Mouse (Mus musculus) stomach, embryonic 15.5 days (tissue): Measurements from ENCODE around the gene Aatf. TPM values are rescaled to one million over a fixed set of nuclear protein-coding genes. Genes with fewer than 3 reads are reported as not detected.
A peak's percentile ranks its signal among the peaks of the same experiment; 100 is the strongest.

Source experiments
- ATAC-seq: fragments of 200-750 bp; cut with Nextera tagmentation; 2 replicates; pipeline ENCODE4 v1.8.0; 2017; ENCODE audit warnings: low read depth, moderate number of reproducible peaks, moderate TSS enrichment; ENCODE audit not compliant: insufficient read depth, low FRiP score
- H3K27ac ChIP-seq: fragments of 300-500 bp; sonication (generic); 2 replicates; pipeline ENCODE4 v1.5.1; 2015; ENCODE audit warnings: mild to moderate bottlenecking, inconsistent platforms
- H3K27me3 ChIP-seq: fragments of 300-500 bp; sonication (generic); replicated peaks from 2 replicates; pipeline ENCODE4 v1.6.1; 2015; ENCODE audit warnings: inconsistent platforms
- H3K36me3 ChIP-seq: fragments of 300-500 bp; sonication (generic); 2 replicates; pipeline ENCODE4 v1.6.1; 2015; ENCODE audit warnings: inconsistent platforms
- H3K4me1 ChIP-seq: fragments of 300-500 bp; sonication (generic); 2 replicates; pipeline ENCODE4 v1.6.1; 2015; ENCODE audit warnings: inconsistent platforms
- H3K4me2 ChIP-seq: fragments of 300-500 bp; sonication (generic); 2 replicates; pipeline ENCODE4 v1.6.1; 2015; ENCODE audit warnings: mild to moderate bottlenecking, inconsistent platforms
- H3K4me3 ChIP-seq: fragments of 300-500 bp; sonication (generic); replicated peaks from 2 replicates; pipeline ENCODE4 v1.5.1; 2015; ENCODE audit warnings: inconsistent platforms
- H3K9ac ChIP-seq: fragments of 300-500 bp; sonication (generic); 2 replicates; pipeline ENCODE4 v1.6.1; 2015; ENCODE audit warnings: inconsistent platforms
- H3K9me3 ChIP-seq: fragments of 300-500 bp; sonication (generic); 2 replicates; pipeline ENCODE4 v1.6.1; 2016; ENCODE audit warnings: inconsistent platforms
- WGBS: fragments of 180-500 bp; shearing (Covaris S2); methylation state at CpG from one replicate; pipeline ENCODE4 v1.1.7; 2015; 5-methylcytosine and 5-hydroxymethylcytosine counted together
- polyA plus RNA-seq: library from polyadenylated mRNA; unstranded; fragments of >200 nt; fragmentation: Nextera tagmentation; extraction: Ambion mirVana; gene quantifications from 2 replicates; pipeline ENCODE4 v1.2.1, GENCODE M21; 2015

Aatf gene
- polyA plus RNA-seq, 1 experiment from 2014 or later: 50.4 TPM

DNA sequence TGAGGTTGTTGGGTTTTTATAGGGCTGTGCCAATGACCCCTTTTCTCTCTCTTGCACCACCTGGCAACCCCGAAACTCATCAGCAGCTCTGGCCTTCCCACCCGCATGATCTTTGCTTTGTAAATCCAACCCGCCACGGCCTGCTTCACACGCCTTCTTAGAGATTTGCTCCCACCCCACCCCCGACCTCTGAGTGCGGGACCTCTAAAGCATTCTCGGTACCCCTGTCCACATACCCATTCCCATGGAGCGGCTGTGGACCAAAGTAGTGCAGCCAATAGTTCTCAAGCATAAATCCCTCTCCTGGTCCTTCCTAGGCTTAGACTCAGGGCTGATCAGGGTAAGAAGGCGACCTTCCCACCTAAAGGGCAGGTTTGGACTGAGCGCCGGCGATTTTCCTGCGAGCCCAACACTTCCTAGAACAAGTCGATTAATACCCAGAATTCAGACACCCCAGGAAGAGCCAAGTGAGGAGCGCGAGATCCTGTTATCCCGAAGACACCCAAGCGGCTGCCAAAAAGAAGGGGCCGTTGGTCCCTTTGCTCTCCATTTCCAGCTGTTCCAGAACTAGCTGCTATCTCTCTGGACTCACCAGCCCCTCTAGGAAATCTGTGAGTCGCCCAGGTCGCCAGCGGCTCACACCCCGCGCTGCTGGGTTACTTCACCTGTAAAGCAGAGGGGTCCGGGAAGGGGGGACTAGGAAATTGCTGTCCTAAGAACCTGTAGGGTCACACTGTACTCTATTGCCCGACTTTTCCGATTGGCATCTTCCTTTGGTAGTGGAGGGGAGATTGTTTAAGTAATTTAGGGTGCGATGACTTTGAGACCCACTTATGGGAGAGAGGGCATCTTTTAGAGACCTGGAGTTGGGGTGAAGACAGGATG, 13.9 kb upstream of the Aatf start:
- Histone ChIP-seq H3K27ac (no peak overlapping the region), H3K9ac (no peak overlapping the region), H3K4me1 (peaks cover 39% of the 10 kb centered on the region), H3K27me3 (peaks cover 98% of the 10 kb centered on the region), H3K4me3 (no peak overlapping the region), H3K9me3 (no peaks in the 10 kb centered on the region), H3K4me2 (no peak overlapping the region), H3K36me3 (no peaks in the 10 kb centered on the region)
- WGBS: 4% methylated on average over 29 of the region's 29 CpGs
- no peak for ATAC-seq

DNA sequence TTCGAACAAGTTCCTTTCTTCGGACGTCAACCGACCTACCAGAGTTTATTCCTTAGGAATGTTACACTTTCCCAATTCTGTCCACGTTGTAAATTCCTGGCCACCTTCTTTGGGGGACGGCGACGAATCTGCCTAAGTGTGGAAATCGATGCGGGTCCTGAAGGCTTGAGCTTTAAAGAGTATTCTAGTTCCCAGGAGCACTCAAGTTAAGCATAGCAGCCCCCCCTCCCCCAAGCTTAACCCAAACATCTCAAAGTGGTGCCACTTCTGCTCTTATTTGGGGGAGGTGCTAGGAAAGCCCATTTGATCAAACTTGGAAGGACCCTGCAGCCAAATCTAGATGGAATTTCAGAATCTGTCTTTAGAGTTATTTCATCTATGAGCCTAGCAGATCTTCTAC, 13.1 kb upstream of the Aatf start:
- peak overlapping the region; percentile 41; the same call in 1 of the 2 replicates for H3K4me3 ChIP-seq
- no peaks in the 10 kb centered on the region for H3K36me3 ChIP-seq
- H3K4me2 ChIP-seq: peak overlapping the region; percentile 85
- no peak overlapping the region for H3K9ac ChIP-seq
- WGBS: 2% methylated on average over 10 of the region's 10 CpGs
- H3K27ac ChIP-seq: no peak overlapping the region
- H3K27me3 ChIP-seq: peaks cover 98% of the 10 kb centered on the region
- ATAC-seq: no peak
- H3K9me3 ChIP-seq: no peaks in the 10 kb centered on the region
- peaks cover 41% of the 10 kb centered on the region for H3K4me1 ChIP-seq

DNA sequence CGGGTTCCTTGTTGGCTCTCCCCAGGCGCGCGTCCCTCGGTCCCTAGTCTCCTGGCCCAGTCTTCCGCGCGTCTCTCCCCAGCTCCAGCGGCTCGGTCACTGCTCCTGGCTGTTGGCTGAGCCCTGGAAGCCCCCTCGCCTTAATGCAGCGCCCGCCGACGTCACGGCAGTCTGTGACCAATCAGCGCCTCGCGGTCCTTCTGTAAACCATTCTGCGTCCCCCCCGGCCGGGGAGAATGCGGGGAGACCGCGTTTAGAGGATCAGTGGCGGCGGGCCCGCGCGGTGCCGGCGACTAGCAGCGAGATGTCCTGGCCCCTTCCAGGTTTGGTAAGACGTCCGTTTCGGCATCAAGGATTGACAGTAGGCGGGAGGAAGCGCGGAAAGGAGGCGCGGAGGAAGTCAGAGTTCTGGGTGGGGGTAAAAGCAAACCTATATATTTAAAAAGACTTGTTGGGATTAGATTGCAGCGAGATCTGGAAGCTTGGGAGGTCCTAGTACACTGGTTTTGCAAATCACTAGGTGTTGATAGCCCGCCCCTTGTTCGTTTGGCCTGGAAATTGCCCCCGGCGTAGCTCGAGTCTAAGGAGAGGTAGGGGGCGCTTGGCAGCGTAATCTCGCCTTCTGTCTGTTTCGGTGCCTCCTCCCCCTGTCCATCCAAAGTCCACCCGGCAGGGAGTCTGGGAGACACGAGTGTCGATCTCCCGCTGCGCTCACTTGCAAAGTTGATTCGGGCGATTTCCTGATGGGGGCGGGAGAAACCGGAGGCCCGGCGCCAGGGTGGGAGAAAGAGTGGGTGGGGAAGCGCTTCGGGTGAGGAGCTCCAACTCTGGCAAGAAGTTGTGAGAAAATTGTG, 12.3 kb upstream of the Aatf start, which contains the start of gene Lhx1:
Gene Lhx1, minus strand, starts transcription at position 115 of the 854 bp plus-strand sequence.
- Histone ChIP-seq H3K9ac (no peak within 1 kb of the TSS), H3K4me2 (peak within 1 kb of the TSS; percentile 85), H3K4me1 (peaks cover 41% of the 10 kb centered on the region), H3K36me3 (no peaks in the 10 kb centered on the region), H3K9me3 (no peaks in the 10 kb centered on the region), H3K27me3 (peaks cover 98% of the 10 kb centered on the region), H3K4me3 (peak within 1 kb of the TSS; percentile 41), H3K27ac (no peak within 1 kb of the TSS)
- under 1% methylated on average over 64 of the region's 64 CpGs for WGBS
- no peak for ATAC-seq

DNA sequence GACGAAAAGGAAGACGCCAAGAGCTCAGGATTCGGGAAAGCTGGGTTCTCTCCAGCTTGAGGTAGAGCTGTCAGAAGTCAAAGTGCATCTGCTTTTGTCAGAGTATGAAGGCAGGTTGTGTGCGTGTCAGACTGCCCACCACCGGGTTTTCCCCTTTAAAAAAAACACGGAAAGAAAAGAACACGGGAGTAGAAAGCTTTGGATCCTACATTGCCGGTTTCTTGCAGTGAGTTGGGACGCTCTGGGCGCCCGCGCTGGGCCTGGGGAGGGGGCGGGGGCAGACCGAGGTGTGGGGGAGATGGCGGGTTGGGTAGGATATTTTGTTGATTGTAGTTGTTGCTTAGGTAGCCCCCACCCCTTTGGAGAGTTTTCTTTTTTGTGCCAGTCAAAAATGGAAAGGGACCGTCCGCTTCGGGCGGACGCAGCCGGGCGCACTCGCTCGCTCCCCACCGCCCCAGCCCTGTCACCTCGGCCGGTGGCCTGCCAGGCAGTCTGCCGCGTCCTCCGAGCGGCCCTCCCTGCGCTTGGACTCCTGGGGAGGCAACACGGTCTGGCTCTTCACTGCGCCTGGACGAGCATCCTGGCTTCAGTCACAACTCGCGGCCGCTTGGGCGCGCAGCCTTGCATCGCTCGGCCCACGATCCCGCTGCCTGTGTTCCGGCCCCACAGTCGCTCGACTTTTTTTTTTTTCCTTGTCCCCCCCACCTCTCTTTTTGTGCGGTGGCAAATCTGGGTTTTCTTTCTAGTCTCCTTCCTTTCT, 11.4 kb upstream of the Aatf start:
- under 1% methylated on average over 48 of the region's 48 CpGs for WGBS
- Histone ChIP-seq H3K4me3 (peak overlapping the region; percentile 41), H3K9me3 (no peaks in the 10 kb centered on the region), H3K27me3 (peaks cover 98% of the 10 kb centered on the region), H3K4me2 (peak overlapping the region; percentile 85), H3K27ac (no peak overlapping the region), H3K4me1 (peaks cover 44% of the 10 kb centered on the region), H3K36me3 (no peaks in the 10 kb centered on the region), H3K9ac (no peak overlapping the region)
- ATAC-seq: peak; percentile 17; the same call in 1 of the 2 replicates

DNA sequence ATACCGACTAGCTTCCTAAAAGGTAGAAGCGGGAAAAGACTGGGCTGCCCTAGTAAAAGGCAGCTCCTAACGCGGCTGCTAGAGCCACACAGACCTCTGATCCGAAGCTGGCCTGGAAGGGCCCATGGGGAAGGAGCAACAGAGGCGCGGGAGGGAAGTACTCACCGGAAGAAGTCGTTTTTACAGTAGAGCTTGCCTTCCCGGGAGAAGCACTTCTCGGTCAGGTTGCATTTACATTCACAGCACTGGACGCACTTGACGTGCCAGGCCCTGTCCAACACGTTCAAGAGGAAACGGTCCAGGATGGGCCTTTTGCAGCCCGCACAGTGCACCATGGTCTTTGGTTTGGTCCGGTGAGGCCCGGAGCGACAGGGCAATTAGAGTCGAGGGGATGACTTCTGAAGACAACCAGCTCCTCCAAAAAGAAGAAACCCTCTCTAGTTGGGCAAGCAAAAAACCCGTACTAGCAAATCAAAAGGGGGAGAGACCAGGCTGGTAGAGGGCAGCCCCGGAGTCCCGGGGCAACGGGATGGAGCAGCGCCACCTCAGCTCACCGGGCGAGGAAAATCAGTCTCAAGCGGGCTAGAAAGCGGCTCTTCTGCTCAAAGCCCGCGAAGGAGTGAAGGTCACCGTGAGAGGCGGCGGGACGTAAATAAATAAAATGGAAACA, 10.7 kb upstream of the Aatf start:
- peak overlapping the region; percentile 85 for H3K4me2 ChIP-seq
- H3K9me3 ChIP-seq: no peaks in the 10 kb centered on the region
- no peak overlapping the region for H3K9ac ChIP-seq
- H3K27me3 ChIP-seq: peaks cover 98% of the 10 kb centered on the region
- no peaks in the 10 kb centered on the region for H3K36me3 ChIP-seq
- 1% methylated on average over 35 of the region's 35 CpGs for WGBS
- H3K4me3 ChIP-seq: peak overlapping the region; percentile 3
- peaks cover 36% of the 10 kb centered on the region for H3K4me1 ChIP-seq
- no peak for ATAC-seq
- no peak overlapping the region for H3K27ac ChIP-seq

DNA sequence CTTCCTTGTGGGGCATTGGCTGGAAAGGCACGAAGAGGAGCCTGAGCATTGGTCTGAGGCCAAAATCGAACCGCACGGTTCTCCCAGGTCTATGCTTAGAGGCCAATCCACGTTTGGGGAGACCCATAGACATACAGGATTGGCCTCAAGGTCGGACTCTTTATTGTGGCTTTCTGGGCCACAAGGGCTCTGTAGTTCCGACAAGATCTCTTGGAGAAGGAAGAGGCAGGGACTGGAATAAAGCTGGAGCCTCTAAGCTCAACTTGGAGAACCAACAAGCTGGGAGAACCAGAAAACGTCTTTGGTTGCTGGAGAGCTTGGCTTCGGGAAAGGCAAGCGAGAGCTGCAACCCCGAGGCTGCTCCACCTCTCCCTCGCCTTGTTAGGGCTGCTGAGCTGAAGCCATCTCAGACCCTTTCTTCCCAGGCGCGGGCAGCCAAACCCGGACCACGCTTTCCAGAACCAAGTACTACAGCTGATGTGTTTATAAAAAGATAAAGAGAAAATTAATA, 10.1 kb upstream of the Aatf start:
- Histone ChIP-seq H3K4me3 (peak overlapping the region; percentile 3; the same call in 1 of the 2 replicates), H3K9ac (no peak overlapping the region)

DNA sequence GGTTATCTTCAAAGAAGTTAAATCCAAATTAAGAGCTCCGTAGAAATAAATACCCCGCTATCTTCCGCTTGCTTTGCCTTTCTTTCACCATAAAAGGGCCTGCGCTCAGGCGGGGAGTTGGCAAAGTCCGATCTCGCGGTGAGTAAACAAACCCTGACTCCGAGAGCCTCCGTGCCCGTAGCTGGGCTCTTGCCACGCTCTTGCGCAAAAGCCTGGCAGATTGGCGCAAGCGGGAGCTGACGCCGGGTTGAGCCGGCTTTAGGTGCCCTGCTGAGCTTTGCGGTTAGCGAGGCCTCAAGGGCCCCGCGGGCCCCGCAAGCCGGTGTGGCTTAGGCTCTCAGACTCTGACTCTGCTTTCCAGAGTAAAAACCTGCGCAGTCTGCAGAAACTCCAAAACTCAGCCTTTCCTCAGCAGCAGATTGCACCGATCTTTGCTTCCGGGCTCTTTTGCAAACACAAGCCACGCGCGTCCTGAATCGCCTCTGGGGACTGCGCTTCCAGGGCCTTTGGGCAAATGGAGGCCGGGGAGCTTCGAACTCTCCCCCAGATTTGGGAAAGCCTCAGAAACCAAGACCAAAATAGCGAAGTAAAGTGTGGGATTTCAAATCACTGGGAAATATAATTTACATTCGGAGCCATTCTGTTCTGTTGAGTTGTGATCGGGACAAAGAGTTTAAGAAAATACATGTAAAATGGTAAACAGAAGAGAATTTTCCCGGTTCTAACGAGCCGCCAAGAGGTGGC, 9.4 kb upstream of the Aatf start:
- no peak overlapping the region for H3K27ac ChIP-seq
- under 1% methylated on average over 40 of the region's 40 CpGs for WGBS
- H3K9ac ChIP-seq: no peak overlapping the region
- peaks cover 35% of the 10 kb centered on the region for H3K4me1 ChIP-seq
- H3K4me2 ChIP-seq: peak overlapping the region; percentile 41
- H3K27me3 ChIP-seq: peaks cover 91% of the 10 kb centered on the region
- H3K4me3 ChIP-seq: peak overlapping the region; percentile 19; the same call in 1 of the 2 replicates
- H3K36me3 ChIP-seq: no peaks in the 10 kb centered on the region
- H3K9me3 ChIP-seq: no peaks in the 10 kb centered on the region
- ATAC-seq: no peak

More for the DNA sequence above, 10.1 kb upstream of the Aatf start:
- no peaks in the 10 kb centered on the region for H3K9me3 ChIP-seq
- no peak overlapping the region for H3K27ac ChIP-seq
- peaks cover 35% of the 10 kb centered on the region for H3K4me1 ChIP-seq
- peaks cover 97% of the 10 kb centered on the region for H3K27me3 ChIP-seq
- H3K36me3 ChIP-seq: no peaks in the 10 kb centered on the region
- ATAC-seq: no peak
- no peak overlapping the region for H3K4me2 ChIP-seq
- WGBS: 2% methylated on average over 16 of the region's 16 CpGs

DNA sequence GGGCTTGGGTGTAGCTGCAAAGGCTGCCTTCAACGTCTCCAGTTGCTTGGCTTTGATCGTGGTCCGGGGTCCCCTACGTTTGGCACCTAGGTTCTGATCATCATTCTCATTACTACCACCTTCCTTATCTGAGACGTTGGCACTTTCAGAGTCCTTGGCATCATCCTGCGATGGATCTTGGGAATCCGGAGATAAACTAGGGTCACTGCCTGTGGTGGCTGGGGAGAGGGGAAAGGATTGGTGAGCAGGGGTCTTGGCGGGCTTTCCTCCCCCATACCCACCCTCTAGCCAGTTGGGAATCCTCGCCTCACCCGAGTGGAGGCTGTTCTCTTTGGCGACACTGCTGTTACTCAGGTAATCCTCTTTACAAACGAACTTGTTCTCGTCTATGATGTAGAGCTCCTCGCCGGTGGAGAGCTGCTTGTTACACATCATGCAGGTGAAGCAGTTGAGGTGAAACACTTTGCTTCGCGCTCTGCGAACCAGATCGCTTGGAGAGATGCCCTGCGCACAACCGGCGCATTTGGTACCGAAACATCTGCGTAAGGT, 8.5 kb upstream of the Aatf start:
- Histone ChIP-seq H3K27me3 (peaks cover 90% of the 10 kb centered on the region), H3K36me3 (no peaks in the 10 kb centered on the region), H3K4me1 (peaks cover 35% of the 10 kb centered on the region), H3K27ac (no peak overlapping the region), H3K4me2 (0 out of 2 replicates have a peak overlapping the region, but pooled peaks have one; percentile 41), H3K4me3 (no peak overlapping the region), H3K9ac (no peak overlapping the region), H3K9me3 (no peaks in the 10 kb centered on the region)
- WGBS: 18% methylated on average over 24 of the region's 24 CpGs
- no peak for ATAC-seq

DNA sequence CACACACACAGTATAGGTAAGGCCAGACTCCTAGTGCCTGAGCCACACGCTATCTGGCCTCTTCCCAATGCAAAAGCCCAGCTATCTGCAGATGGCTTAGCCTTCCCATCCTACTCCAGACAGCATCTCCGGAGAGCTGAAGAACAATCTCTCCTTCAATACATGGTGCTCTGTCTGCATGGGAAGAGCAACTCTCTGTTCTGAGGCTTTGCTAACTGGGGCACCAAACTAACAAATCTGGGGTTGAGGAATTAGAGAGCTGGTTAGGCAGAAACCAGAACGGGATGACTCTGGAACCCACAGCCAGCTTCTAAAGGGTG, 7.7 kb upstream of the Aatf start:
- Histone ChIP-seq H3K9me3 (no peaks in the 10 kb centered on the region), H3K27me3 (peaks cover 91% of the 10 kb centered on the region), H3K36me3 (no peaks in the 10 kb centered on the region), H3K4me3 (no peak overlapping the region), H3K27ac (no peak overlapping the region), H3K4me2 (no peak overlapping the region), H3K4me1 (peaks cover 32% of the 10 kb centered on the region), H3K9ac (no peak overlapping the region)
- no peak for ATAC-seq
- WGBS: 48% methylated on average over 3 of the region's 3 CpGs

DNA sequence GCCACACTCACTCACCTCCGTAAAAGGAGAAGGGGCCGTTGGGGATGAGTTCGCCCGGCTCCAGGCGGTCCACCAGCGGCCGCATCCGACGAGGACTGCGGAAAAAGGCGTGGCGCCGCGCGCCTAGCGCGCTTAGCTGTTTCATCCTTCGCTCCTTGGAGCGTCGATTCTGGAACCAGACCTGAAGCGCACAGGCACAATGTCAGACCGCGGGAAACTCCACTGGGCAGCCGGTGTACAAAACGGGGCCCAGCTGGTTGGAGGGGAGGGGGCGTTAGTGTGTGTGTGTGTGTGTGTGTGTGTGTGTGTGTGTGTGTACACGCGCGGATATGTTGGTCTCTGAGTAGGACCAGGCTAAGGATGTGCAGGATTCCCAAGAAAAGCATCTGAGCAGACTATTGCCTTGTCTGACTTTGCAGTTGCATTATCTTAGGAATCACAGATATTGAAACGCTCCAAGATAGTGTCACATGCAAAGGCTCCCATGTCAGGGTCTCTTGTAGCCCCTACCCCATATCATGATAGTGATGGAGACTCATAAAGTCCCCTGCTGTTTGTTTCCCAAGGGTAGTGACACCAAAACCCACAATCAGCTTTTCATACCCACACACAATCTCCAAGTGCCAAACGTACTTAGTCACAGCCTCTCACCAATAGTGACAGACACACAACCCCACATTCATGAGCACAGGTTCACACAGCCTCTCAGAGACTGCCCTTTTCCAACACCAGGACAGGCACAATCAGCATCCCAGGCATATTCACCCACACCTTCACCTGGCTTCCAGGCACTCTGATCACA, 7.1 kb upstream of the Aatf start:
- peaks cover 91% of the 10 kb centered on the region for H3K27me3 ChIP-seq
- H3K4me3 ChIP-seq: peak overlapping the region; percentile 6; the same call in 1 of the 2 replicates
- no peak for ATAC-seq
- peaks cover 26% of the 10 kb centered on the region for H3K4me1 ChIP-seq
- H3K36me3 ChIP-seq: no peaks in the 10 kb centered on the region
- 11% methylated on average over 31 of the region's 31 CpGs for WGBS
- no peak overlapping the region for H3K9ac ChIP-seq
- no peaks in the 10 kb centered on the region for H3K9me3 ChIP-seq
- H3K27ac ChIP-seq: no peak overlapping the region
- H3K4me2 ChIP-seq: no peak overlapping the region
